11 mouse cellular contexts compared by ENCODE assay signal in the genomic region with DNA sequence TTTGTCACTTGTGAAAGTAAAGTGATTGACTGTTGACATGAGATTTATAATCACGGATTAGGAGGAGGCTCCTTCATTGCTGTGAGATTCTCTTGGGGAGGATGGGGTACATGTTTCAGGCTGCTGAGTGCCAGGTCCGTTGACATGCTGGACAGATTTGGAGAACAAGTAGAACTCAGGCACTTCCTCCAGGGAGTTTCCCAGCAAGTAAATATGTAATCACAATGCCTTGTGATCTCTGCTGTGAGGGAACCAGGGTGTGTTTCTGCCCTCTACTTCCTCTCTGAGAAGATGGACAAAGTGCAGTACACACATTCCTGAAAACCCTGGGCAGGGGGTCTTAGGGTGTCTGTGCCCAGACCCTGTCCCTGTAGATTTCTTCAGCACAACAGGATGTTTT. TPM values are rescaled to one million over a fixed set of nuclear protein-coding genes. Genes with fewer than 3 reads are reported as not detected.
DNase-seq lines count a peak whose midpoint lies in the region; ATAC-seq and TF ChIP-seq lines count a peak whose summit lies in the region.
"Had no signal": no experiment of that assay in that cellular context is flagged by ENCODE, and none has a peak within 500 bp of the region (broad histone marks: within the 10 kb centered on the region; RNA-seq: fewer than 3 reads in every experiment).

No protein-coding gene starts in this region.

- peak overlapping the region; percentile 84 for H3K27ac ChIP-seq in layer of hippocampus, adult 2 months
- H3K27ac ChIP-seq in macrophage = peak overlapping the region; percentile 89
- H3K27ac ChIP-seq: heart, embryonic 13.5 days had no signal

- H3K79me2 ChIP-seq in macrophage (ENCODE audit: inconsistent target) = peaks cover 45% of the 10 kb centered on the region; the same call in 1 of the 2 replicates

- DNase-seq in layer of hippocampus, adult 2 months (ENCODE audit: low spot score in 2 of 2) = no peak
- DNase-seq in layer of hippocampus, adult 9-11 months = no peak
- no peak for DNase-seq in right cerebral cortex, adult 2 months (ENCODE audit: low spot score in 2 of 2)
- no peak for DNase-seq in ovary, postnatal 14 days (ENCODE audit: low spot score)

- H3K36me3 ChIP-seq in macrophage (ENCODE audit: inconsistent target) = peaks cover 7% of the 10 kb centered on the region; the same call in 1 of the 2 replicates

- peak; percentile 30 for ATAC-seq in activated CD4-positive, CD25-positive, alpha-beta regulatory T cell, adult 4 months
- ATAC-seq in granulocyte monocyte progenitor cell, adult 5-6 weeks (replicated peaks; ENCODE audit: poor library complexity, severe bottlenecking) = peak; percentile 53
- ATAC-seq in erythroblast, adult 5-6 weeks (replicated peaks; ENCODE audit: low FRiP score, poor library complexity, severe bottlenecking) = no peak

- TF ChIP-seq CTCF in layer of hippocampus, adult 2 months (conservative IDR thresholded peaks at IDR 0.05) = no peak

- WGBS in macrophage (ENCODE audit: missing documents) = 0% methylated on average over 1 of the region's 2 CpGs

- H3K4me3 ChIP-seq in layer of hippocampus, adult 2 months = no peak overlapping the region
- H3K4me3 ChIP-seq in macrophage (ENCODE audit: inconsistent target) = no peak overlapping the region
- H3K4me3 ChIP-seq: heart, embryonic 13.5 days had no signal

RNA-seq across cellular contexts. Expression of gene 4930544D05Rik, which starts 20.0 kb away (rescaled TPM):
- total RNA-seq in layer of hippocampus, adult 2 months (2021) = under 1 TPM; 0.47 to 0.72 TPM
- polyA plus RNA-seq in activated CD4-positive, CD25-positive, alpha-beta regulatory T cell, adult 4 months (2017; shearing (Covaris generic)) = not detected
- total RNA-seq in granulocyte monocyte progenitor cell, adult 5-6 weeks (2014; fragmentation: Nextera tagmentation) = 1.2 TPM in 1 of 2 replicates, not detected in the other
- total RNA-seq in granulocyte monocyte progenitor cell, adult 5-6 weeks (2017) = not detected in 2 replicates
- total RNA-seq in macrophage (2018; cell fraction: chromatin; rRNA removed) = 1 to 10 TPM in 8 of 26 experiments, not detected in 18; 1.2 to 2.3 (median 1.4) TPM
- under 1 TPM in 1 of 26 experiments, not detected in 25; 0.23 TPM for total RNA-seq in macrophage (2018; cell fraction: cytosol; rRNA removed)
- total RNA-seq in macrophage (2018; cell fraction: nucleus; rRNA removed) = 1 to 10 TPM in 1 of 26 experiments, not detected in 25; 1.6 TPM
- not detected in 3 replicates for polyA plus RNA-seq in macrophage (2018)
- total RNA-seq in erythroblast, adult 5-6 weeks (2015; ENCODE audit: low replicate concordance) = not detected in 2 replicates
- not detected in 2 replicates for total RNA-seq in erythroblast, adult 5-6 weeks (2017; ENCODE audit: low replicate concordance)
- polyA plus RNA-seq: embryonic facial prominence, embryonic 14.5 days; heart, embryonic 13.5 days; limb, embryonic 11.5 days had no signal

RNA-seq across cellular contexts. Expression of gene Chrne, which starts 23.4 kb away (rescaled TPM):
- total RNA-seq in layer of hippocampus, adult 2 months (2021) = not detected
- polyA plus RNA-seq in activated CD4-positive, CD25-positive, alpha-beta regulatory T cell, adult 4 months (2017; shearing (Covaris generic)) = 1 to 10 TPM; 1.3 to 1.4 TPM
- not detected in 2 replicates for total RNA-seq in granulocyte monocyte progenitor cell, adult 5-6 weeks (2014; fragmentation: Nextera tagmentation)
- total RNA-seq in granulocyte monocyte progenitor cell, adult 5-6 weeks (2017) = 0.26 TPM in 1 of 2 replicates, not detected in the other
- total RNA-seq in macrophage (2018; cell fraction: chromatin; rRNA removed) = under 1 TPM in 2 of 26 experiments, not detected in 24; 0.56 to 0.80 TPM
- under 1 TPM in 1 of 26 experiments, not detected in 25; 0.43 TPM for total RNA-seq in macrophage (2018; cell fraction: cytosol; rRNA removed)
- under 1 TPM in 1 of 26 experiments, not detected in 25; 0.89 TPM for total RNA-seq in macrophage (2018; cell fraction: nucleus; rRNA removed)
- polyA plus RNA-seq in macrophage (2018) = not detected in 3 replicates
- total RNA-seq in erythroblast, adult 5-6 weeks (2015; ENCODE audit: low replicate concordance) = not detected in 2 replicates
- total RNA-seq in erythroblast, adult 5-6 weeks (2017; ENCODE audit: low replicate concordance) = not detected in 2 replicates
- polyA plus RNA-seq: heart, embryonic 13.5 days; limb, embryonic 11.5 days had no signal

RNA-seq across cellular contexts. Expression of gene Mink1, which starts 33.0 kb away (rescaled TPM):
- 100 to 1,000 TPM; 505 to 510 TPM for total RNA-seq in layer of hippocampus, adult 2 months (2021)
- 1 to 10 TPM; 6.7 to 8.8 TPM for polyA plus RNA-seq in activated CD4-positive, CD25-positive, alpha-beta regulatory T cell, adult 4 months (2017; shearing (Covaris generic))
- 25.0 and 36.1 TPM in 2 replicates for total RNA-seq in granulocyte monocyte progenitor cell, adult 5-6 weeks (2014; fragmentation: Nextera tagmentation)
- 11.2 and 13.3 TPM in 2 replicates for total RNA-seq in granulocyte monocyte progenitor cell, adult 5-6 weeks (2017)
- 100 to 1,000 TPM in 24 of 26 experiments, 10 to 100 TPM in 2; 86.2 to 379 (median 281) TPM for total RNA-seq in macrophage (2018; cell fraction: chromatin; rRNA removed)
- 10 to 100 TPM; 40.2 to 69.7 (median 56.6) TPM for total RNA-seq in macrophage (2018; cell fraction: cytosol; rRNA removed)
- total RNA-seq in macrophage (2018; cell fraction: nucleus; rRNA removed) = 100 to 1,000 TPM in 18 of 26 experiments, 10 to 100 TPM in 8; 63.4 to 206 (median 135) TPM
- polyA plus RNA-seq in macrophage (2018) = 23.4 to 63.5 TPM (median 51.1 TPM) in 3 replicates
- 3.6 and 6.0 TPM in 2 replicates for total RNA-seq in erythroblast, adult 5-6 weeks (2015; ENCODE audit: low replicate concordance)
- 0.98 and 1.3 TPM in 2 replicates for total RNA-seq in erythroblast, adult 5-6 weeks (2017; ENCODE audit: low replicate concordance)

RNA-seq across cellular contexts. Expression of gene Gp1ba, which starts 43.3 kb away (rescaled TPM):
- total RNA-seq in layer of hippocampus, adult 2 months (2021) = not detected
- under 1 TPM; 0.17 to 0.52 TPM for polyA plus RNA-seq in activated CD4-positive, CD25-positive, alpha-beta regulatory T cell, adult 4 months (2017; shearing (Covaris generic))
- total RNA-seq in granulocyte monocyte progenitor cell, adult 5-6 weeks (2014; fragmentation: Nextera tagmentation) = not detected in 2 replicates
- total RNA-seq in granulocyte monocyte progenitor cell, adult 5-6 weeks (2017) = not detected in 2 replicates
- total RNA-seq in macrophage (2018; cell fraction: chromatin; rRNA removed) = 1 to 10 TPM in 1 of 26 experiments, under 1 TPM in 5, not detected in 20; 0.21 to 1.0 (median 0.38) TPM
- under 1 TPM in 16 of 26 experiments, not detected in 10; 0.03 to 0.30 (median 0.12) TPM for total RNA-seq in macrophage (2018; cell fraction: cytosol; rRNA removed)
- under 1 TPM in 11 of 26 experiments, not detected in 15; 0.18 to 0.55 (median 0.30) TPM for total RNA-seq in macrophage (2018; cell fraction: nucleus; rRNA removed)
- 0.09 to 2.0 TPM (median 0.28 TPM) in 3 replicates for polyA plus RNA-seq in macrophage (2018)
- total RNA-seq in erythroblast, adult 5-6 weeks (2015; ENCODE audit: low replicate concordance) = 0.84 TPM in 1 of 2 replicates, not detected in the other
- total RNA-seq in erythroblast, adult 5-6 weeks (2017; ENCODE audit: low replicate concordance) = 0.42 TPM in 1 of 2 replicates, not detected in the other

RNA-seq across cellular contexts. Expression of gene Rnf167, which starts 51.4 kb away (rescaled TPM):
- 10 to 100 TPM; 88.8 to 99.4 TPM for total RNA-seq in layer of hippocampus, adult 2 months (2021)
- 100 to 1,000 TPM; 281 to 288 TPM for polyA plus RNA-seq in activated CD4-positive, CD25-positive, alpha-beta regulatory T cell, adult 4 months (2017; shearing (Covaris generic))
- total RNA-seq in granulocyte monocyte progenitor cell, adult 5-6 weeks (2014; fragmentation: Nextera tagmentation) = 35.4 and 51.1 TPM in 2 replicates
- 32.7 and 34.6 TPM in 2 replicates for total RNA-seq in granulocyte monocyte progenitor cell, adult 5-6 weeks (2017)
- 100 to 1,000 TPM in 1 of 26 experiments, 10 to 100 TPM in 25; 27.7 to 110 (median 48.8) TPM for total RNA-seq in macrophage (2018; cell fraction: chromatin; rRNA removed)
- 10 to 100 TPM; 11.6 to 34.9 (median 20.6) TPM for total RNA-seq in macrophage (2018; cell fraction: cytosol; rRNA removed)
- total RNA-seq in macrophage (2018; cell fraction: nucleus; rRNA removed) = 100 to 1,000 TPM in 1 of 26 experiments, 10 to 100 TPM in 25; 30.6 to 102 (median 46.4) TPM
- 11.6 to 41.2 TPM (median 23.9 TPM) in 3 replicates for polyA plus RNA-seq in macrophage (2018)
- 146 and 222 TPM in 2 replicates for total RNA-seq in erythroblast, adult 5-6 weeks (2015; ENCODE audit: low replicate concordance)
- total RNA-seq in erythroblast, adult 5-6 weeks (2017; ENCODE audit: low replicate concordance) = 217 and 308 TPM in 2 replicates

Comparison
In these comparisons a context has a peak if more than half of its experiments do, and no peak if none do; other contexts are left out.
1. RNA of gene Mink1, which starts 33.0 kb away (total RNA-seq): 505 to 510 TPM in layer of hippocampus, adult 2 months; 11.2 to 36.1 TPM in granulocyte monocyte progenitor cell, adult 5-6 weeks and 0.98 to 6.0 TPM in erythroblast, adult 5-6 weeks; every median in the first group is over 10 times any median in the second.